Mouse (Mus musculus) neural tube, embryonic 13.5 days (tissue): ENCODE measurements around the gene Phldb2. TPM values are rescaled to one million over a fixed set of nuclear protein-coding genes. Genes with fewer than 3 reads are reported as not detected.
A peak's percentile ranks its signal among the peaks of the same experiment; 100 is the strongest.

Experiments
- ATAC-seq: fragments of 200-750 bp; cut with Nextera tagmentation; 2 replicates; pipeline ENCODE4 v1.8.0; 2017; ENCODE audit warnings: low read depth, mild to moderate bottlenecking, moderate TSS enrichment, moderate library complexity
- H3K27ac ChIP-seq: fragments of 300-500 bp; sonication (generic); replicated peaks from 2 replicates; pipeline ENCODE4 v1.5.1; 2015; ENCODE audit warnings: moderate library complexity, mild to moderate bottlenecking, inconsistent platforms
- H3K27me3 ChIP-seq: fragments of 300-500 bp; sonication (generic); 2 replicates; pipeline ENCODE4 v1.6.1; 2015; ENCODE audit warnings: mild to moderate bottlenecking, inconsistent platforms
- H3K36me3 ChIP-seq: fragments of 300-500 bp; sonication (generic); 2 replicates; pipeline ENCODE4 v1.6.1; 2015; ENCODE audit warnings: mild to moderate bottlenecking, inconsistent platforms
- H3K4me1 ChIP-seq: fragments of 300-500 bp; sonication (generic); replicated peaks from 2 replicates; pipeline ENCODE4 v1.6.1; 2015; ENCODE audit warnings: inconsistent platforms
- H3K4me2 ChIP-seq: fragments of 300-500 bp; sonication (generic); 2 replicates; pipeline ENCODE4 v1.6.1; 2015; ENCODE audit warnings: inconsistent platforms, mild to moderate bottlenecking, moderate library complexity
- H3K4me3 ChIP-seq: fragments of 300-500 bp; sonication (generic); 2 replicates; pipeline ENCODE4 v1.5.1; 2015; ENCODE audit warnings: mild to moderate bottlenecking, inconsistent platforms
- H3K9ac ChIP-seq: fragments of 300-500 bp; sonication (generic); 2 replicates; pipeline ENCODE4 v1.6.1; 2015; ENCODE audit warnings: moderate library complexity, mild to moderate bottlenecking, inconsistent platforms
- H3K9me3 ChIP-seq: fragments of 300-500 bp; sonication (generic); 2 replicates; pipeline ENCODE4 v1.6.1; 2016; ENCODE audit warnings: inconsistent platforms
- WGBS: fragments of 180-500 bp; shearing (Covaris S2); methylation state at CpG from one replicate; pipeline ENCODE4 v1.1.7; 2015; 5-methylcytosine and 5-hydroxymethylcytosine counted together
- polyA plus RNA-seq: library from polyadenylated mRNA; unstranded; fragments of >200 nt; fragmentation: Nextera tagmentation; extraction: Ambion mirVana; gene quantifications from 2 replicates; pipeline ENCODE4 v1.2.1, GENCODE M21; 2015

The Phldb2 gene
- polyA plus RNA-seq, 1 experiment from 2014 or later = 14.6 TPM

GRCm38 (mm10) chr16:45767853-45768640, 185.4 kb downstream of the Phldb2 start:
- Histone ChIP-seq H3K4me1 (peaks cover 14% of the 10 kb centered on the region; the same call in 1 of the 2 replicates), H3K4me3 (no peak overlapping the region), H3K36me3 (0 out of 2 replicates have a peak, but pooled peaks cover 11% of the 10 kb centered on the region), H3K27me3 (no peaks in the 10 kb centered on the region), H3K27ac (0 out of 2 replicates have a peak overlapping the region, but pooled peaks have one; percentile 18), H3K9ac (no peak overlapping the region), H3K4me2 (no peak overlapping the region), H3K9me3 (no peaks in the 10 kb centered on the region)
- no peak for ATAC-seq
- WGBS = 58% methylated on average over 10 of the region's 10 CpGs

GRCm38 (mm10) chr16:45767434-45767833, 186.0 kb downstream of the Phldb2 start:
- no peak for ATAC-seq
- Histone ChIP-seq H3K4me3 (no peak overlapping the region), H3K27me3 (no peaks in the 10 kb centered on the region), H3K27ac (0 out of 2 replicates have a peak overlapping the region, but pooled peaks have one; percentile 18), H3K36me3 (0 out of 2 replicates have a peak, but pooled peaks cover 11% of the 10 kb centered on the region), H3K9ac (no peak overlapping the region), H3K4me1 (peaks cover 14% of the 10 kb centered on the region; the same call in 1 of the 2 replicates), H3K4me2 (no peak overlapping the region), H3K9me3 (no peaks in the 10 kb centered on the region)
- 26% methylated on average over 4 of the region's 4 CpGs for WGBS

- no peak for ATAC-seq
- Histone ChIP-seq H3K36me3 (0 out of 2 replicates have a peak, but pooled peaks cover 10% of the 10 kb centered on the region), H3K4me2 (no peak overlapping the region), H3K9ac (no peak overlapping the region), H3K9me3 (no peaks in the 10 kb centered on the region), H3K4me3 (no peak overlapping the region), H3K4me1 (peaks cover 14% of the 10 kb centered on the region; the same call in 1 of the 2 replicates), H3K27me3 (no peaks in the 10 kb centered on the region), H3K27ac (no peak overlapping the region)
- 86% methylated on average over 7 of the region's 7 CpGs for WGBS
Measured at GRCm38 (mm10) chr16:45765801-45766494, 187.4 kb downstream of the Phldb2 start.

GRCm38 (mm10) chr16:45765102-45765501, 188.3 kb downstream of the Phldb2 start:
- no peak overlapping the region for H3K4me2 ChIP-seq
- H3K9me3 ChIP-seq = no peaks in the 10 kb centered on the region
- H3K4me1 ChIP-seq = peaks cover 14% of the 10 kb centered on the region; the same call in 1 of the 2 replicates
- 93% methylated on average over 3 of the region's 3 CpGs for WGBS
- ATAC-seq = no peak
- no peak overlapping the region for H3K27ac ChIP-seq
- H3K27me3 ChIP-seq = no peaks in the 10 kb centered on the region
- H3K36me3 ChIP-seq = 0 out of 2 replicates have a peak, but pooled peaks cover 3% of the 10 kb centered on the region
- H3K9ac ChIP-seq = no peak overlapping the region
- H3K4me3 ChIP-seq = no peak overlapping the region

- no peak overlapping the region for H3K9ac ChIP-seq
- H3K9me3 ChIP-seq = no peaks in the 10 kb centered on the region
- H3K27me3 ChIP-seq = no peaks in the 10 kb centered on the region
- H3K4me2 ChIP-seq = no peak overlapping the region
- 0 out of 2 replicates have a peak, but pooled peaks cover 3% of the 10 kb centered on the region for H3K36me3 ChIP-seq
- WGBS = 64% methylated on average over 13 of the region's 13 CpGs
- no peak overlapping the region for H3K4me3 ChIP-seq
- no peak overlapping the region for H3K27ac ChIP-seq
- peaks cover 10% of the 10 kb centered on the region; the same call in 1 of the 2 replicates for H3K4me1 ChIP-seq
- ATAC-seq = no peak
Measured at GRCm38 (mm10) chr16:45762859-45763505, 190.4 kb downstream of the Phldb2 start.

GRCm38 (mm10) chr16:45761425-45761824, 192.0 kb downstream of the Phldb2 start:
- Histone ChIP-seq H3K4me3 (no peak overlapping the region), H3K4me1 (no peaks in the 10 kb centered on the region), H3K9ac (no peak overlapping the region), H3K27me3 (no peaks in the 10 kb centered on the region), H3K27ac (no peak overlapping the region), H3K4me2 (no peak overlapping the region), H3K9me3 (no peaks in the 10 kb centered on the region), H3K36me3 (0 out of 2 replicates have a peak, but pooled peaks cover 3% of the 10 kb centered on the region)
- no peak for ATAC-seq
- WGBS = 78% methylated on average over 1 of the region's 1 CpGs

GRCm38 (mm10) chr16:45758726-45759269, 194.6 kb downstream of the Phldb2 start:
- ATAC-seq = no peak
- Histone ChIP-seq H3K36me3 (0 out of 2 replicates have a peak, but pooled peaks cover 3% of the 10 kb centered on the region), H3K4me2 (no peak overlapping the region), H3K9ac (no peak overlapping the region), H3K9me3 (no peaks in the 10 kb centered on the region), H3K27ac (no peak overlapping the region), H3K4me1 (no peaks in the 10 kb centered on the region), H3K27me3 (no peaks in the 10 kb centered on the region), H3K4me3 (no peak overlapping the region)
- WGBS = 85% methylated on average over 9 of the region's 9 CpGs

- ATAC-seq = 0 out of 2 replicates have a peak, but pooled peaks have one; percentile 32
- no peaks in the 10 kb centered on the region for H3K4me1 ChIP-seq
- H3K4me2 ChIP-seq = no peak overlapping the region
- no peaks in the 10 kb centered on the region for H3K9me3 ChIP-seq
- 0 out of 2 replicates have a peak, but pooled peaks cover 3% of the 10 kb centered on the region for H3K36me3 ChIP-seq
- H3K9ac ChIP-seq = no peak overlapping the region
- H3K27ac ChIP-seq = 0 out of 2 replicates have a peak overlapping the region, but pooled peaks have one; percentile 18
- H3K27me3 ChIP-seq = no peaks in the 10 kb centered on the region
- WGBS = 88% methylated on average over 12 of the region's 12 CpGs
- H3K4me3 ChIP-seq = no peak overlapping the region
Measured at GRCm38 (mm10) chr16:45757421-45758078, 195.8 kb downstream of the Phldb2 start.

GRCm38 (mm10) chr16:45756855-45757254, 196.5 kb downstream of the Phldb2 start:
- WGBS = 43% methylated on average over 9 of the region's 9 CpGs
- Histone ChIP-seq H3K9me3 (no peaks in the 10 kb centered on the region), H3K9ac (no peak overlapping the region), H3K36me3 (0 out of 2 replicates have a peak, but pooled peaks cover under 1% of the 10 kb centered on the region), H3K27ac (no peak overlapping the region), H3K4me3 (no peak overlapping the region), H3K27me3 (no peaks in the 10 kb centered on the region), H3K4me1 (no peaks in the 10 kb centered on the region), H3K4me2 (no peak overlapping the region)
- peak; percentile 72 for ATAC-seq

GRCm38 (mm10) chr16:45743591-45744144, 209.7 kb downstream of the Phldb2 start:
- H3K4me1 ChIP-seq = peaks cover 27% of the 10 kb centered on the region

More at GRCm38 (mm10) chr16:45743591-45744144, 209.7 kb downstream of the Phldb2 start:
- peak overlapping the region; percentile 68 for H3K4me2 ChIP-seq
- H3K36me3 ChIP-seq = peaks cover 7% of the 10 kb centered on the region; the same call in 1 of the 2 replicates
- peak overlapping the region; percentile 80 for H3K4me3 ChIP-seq
- H3K27ac ChIP-seq = peak overlapping the region; percentile 94
- ATAC-seq = peak; percentile 7; the same call in 1 of the 2 replicates
- no peaks in the 10 kb centered on the region for H3K9me3 ChIP-seq
- no peak overlapping the region for H3K9ac ChIP-seq
- WGBS = 69% methylated on average over 4 of the region's 4 CpGs
- no peaks in the 10 kb centered on the region for H3K27me3 ChIP-seq
